Mouse (Mus musculus) testis, postnatal 14 days (tissue): ENCODE results near the gene Dpp7.

Experiments used
- DNase-seq: peaks from one replicate; pipeline ENCODE4 v3.0.0; 2021; ENCODE audit warnings: low spot score

Gene Dpp7

DNA sequence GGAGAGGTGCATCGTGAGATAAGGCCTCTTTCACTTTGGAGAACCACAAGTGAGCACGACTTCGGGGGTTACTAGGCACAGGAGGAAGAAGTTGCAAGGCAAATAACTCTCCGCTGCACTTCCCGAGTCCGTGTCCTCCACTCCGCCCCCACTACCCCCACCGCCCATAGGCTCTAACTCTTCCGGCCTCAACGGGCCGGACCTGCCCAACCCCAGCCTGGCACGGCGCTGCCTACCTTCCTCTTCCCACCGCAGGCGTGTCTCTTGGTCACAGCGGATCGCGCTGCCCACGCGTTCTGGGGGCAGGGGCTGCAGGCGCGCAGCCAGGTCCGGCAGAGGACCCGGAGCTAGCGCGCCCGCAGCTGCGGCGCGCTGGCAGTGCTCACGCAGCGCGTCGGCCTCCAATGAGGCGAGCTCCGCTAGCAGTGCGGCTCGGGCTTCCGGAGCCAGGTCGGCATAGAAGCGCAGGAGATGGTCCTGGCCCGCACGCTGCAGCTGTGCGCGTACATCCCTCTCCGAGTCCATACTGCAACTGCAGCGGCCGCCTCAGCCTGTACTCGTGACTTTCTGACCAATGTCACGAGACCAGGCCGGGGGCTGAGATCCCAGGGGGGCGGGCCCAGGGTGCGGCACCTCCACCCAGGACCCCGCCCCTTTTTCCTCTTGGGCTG is 9.1 kb upstream of the Dpp7 start, which contains the start of gene Uap1l1:
Gene Uap1l1 (minus strand): TSS at position 592 of the 671 bp plus-strand sequence.
- DNase-seq, result peak; percentile 80

DNA sequence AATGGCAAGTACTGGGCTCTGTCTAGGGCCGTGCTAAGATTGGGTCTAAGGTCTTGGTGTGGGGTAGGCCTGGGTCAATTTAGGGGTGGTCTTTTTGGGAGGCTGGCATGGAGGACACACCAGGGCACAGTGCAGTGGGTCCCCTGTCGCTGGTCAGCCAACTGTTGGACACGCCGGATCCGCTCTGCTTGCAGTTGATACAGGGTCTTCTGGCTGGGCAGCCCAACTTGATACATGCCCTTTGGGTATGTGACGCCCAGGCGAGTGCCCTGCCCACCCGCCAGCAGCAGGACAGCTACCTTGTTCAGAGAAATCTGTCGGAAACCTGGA is 8.6 kb upstream of the Dpp7 start:
- DNase-seq, result no peak

DNA sequence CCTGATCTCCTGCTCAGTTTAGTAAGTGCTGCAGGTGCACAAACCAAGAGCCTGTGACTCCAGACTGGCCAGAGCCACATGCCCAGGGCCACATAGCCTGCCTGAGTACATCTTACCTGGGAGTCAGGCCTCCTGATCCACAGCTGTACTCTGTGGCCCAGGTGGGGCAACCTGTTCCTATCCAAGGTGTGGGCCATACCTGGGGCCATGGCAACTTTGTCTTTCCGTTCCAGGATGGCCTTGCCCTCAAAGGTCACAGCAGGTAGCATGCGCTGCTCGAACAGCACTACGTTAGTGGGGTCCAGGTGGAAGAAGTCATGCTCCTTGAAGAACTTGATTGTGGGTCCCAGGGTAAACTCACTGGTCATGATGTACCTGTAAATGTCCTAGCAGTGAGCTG is 8.2 kb upstream of the Dpp7 start:
- no peak for DNase-seq

DNA sequence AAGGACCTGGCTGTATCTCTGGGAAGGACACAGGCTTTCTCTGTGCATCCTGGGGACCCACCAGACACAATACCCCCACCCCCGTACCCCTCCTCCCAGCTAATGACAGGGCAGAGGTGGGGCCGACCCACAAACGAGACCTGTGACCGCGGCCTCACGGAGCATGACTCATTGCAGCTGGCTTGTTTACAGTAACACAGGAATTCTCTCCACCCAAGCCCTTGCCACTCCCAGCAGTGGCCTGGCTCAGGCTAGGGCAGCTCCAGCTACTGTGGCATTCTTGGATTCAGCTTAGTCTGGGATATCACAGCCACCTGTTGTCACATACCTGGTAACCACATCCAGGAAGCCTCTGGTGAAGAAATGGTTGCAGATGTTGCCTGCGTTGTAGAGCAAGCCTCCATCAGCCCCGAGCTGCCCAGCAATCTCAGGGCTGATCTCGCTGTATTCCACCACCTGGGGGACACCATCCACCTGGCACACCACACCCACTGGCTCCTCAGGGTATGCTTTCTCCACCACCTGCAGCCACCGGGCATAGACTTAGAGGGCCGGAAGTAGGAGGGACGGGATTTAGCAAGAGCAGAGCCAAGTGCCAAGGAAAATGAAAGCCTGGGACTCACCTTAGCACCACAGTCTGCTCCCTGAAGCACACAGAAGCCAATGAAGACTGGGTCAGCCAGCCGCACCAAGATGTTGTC is 7.5 kb upstream of the Dpp7 start:
- DNase-seq, result no peak

DNA sequence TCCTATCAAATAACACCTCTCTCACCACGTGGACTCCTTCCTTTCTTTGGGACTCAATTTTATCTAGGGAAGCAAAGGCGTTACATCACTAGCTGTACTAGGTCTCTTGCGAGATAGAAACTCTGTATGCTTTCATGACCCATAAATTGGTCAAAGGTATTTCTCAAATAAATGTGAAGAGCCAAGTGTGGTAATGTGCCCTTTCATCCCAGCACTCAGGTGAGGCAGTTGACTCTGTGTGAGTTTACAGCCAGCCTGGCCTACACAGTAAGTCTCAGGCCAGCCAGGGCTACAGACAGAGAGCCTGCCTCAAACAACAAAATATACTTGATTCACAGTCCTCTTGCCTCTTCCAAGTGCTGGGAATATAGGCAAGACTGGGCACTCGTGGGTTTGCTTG is 3.7 kb upstream of the Dpp7 start:
- DNase-seq, result no peak

DNA sequence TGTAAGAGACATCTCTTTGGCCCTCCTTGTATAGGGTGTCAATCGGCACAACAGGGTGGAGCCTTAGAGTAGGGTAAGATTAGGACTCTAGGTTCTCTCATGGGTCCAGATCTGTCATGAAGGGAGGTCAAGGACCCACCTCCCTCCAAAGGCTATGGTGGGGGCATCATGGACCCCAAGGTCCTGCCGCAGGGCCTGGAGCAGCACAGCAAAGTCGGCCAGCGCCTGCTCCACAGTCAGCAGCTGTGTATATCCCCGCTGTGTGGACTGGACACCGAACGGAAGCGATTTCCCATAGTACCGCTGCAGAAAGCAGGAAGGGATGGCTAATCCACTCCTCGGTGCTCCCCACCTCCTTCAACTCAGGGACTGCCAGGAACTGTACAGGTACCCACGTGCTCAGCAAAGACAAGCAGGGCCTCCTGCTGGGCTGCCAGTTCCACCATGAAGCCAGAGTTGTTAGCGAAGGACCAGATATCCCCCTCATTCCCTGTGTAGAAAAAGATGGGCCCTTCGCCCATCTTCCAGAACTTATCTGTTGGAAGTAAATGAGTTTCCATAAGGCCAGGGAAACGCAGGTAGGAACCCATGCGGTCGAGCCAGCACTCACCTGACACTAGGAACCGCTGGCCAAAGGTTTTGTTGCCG is 616 bp downstream of the Dpp7 start:
- DNase-seq, result no peak

DNA sequence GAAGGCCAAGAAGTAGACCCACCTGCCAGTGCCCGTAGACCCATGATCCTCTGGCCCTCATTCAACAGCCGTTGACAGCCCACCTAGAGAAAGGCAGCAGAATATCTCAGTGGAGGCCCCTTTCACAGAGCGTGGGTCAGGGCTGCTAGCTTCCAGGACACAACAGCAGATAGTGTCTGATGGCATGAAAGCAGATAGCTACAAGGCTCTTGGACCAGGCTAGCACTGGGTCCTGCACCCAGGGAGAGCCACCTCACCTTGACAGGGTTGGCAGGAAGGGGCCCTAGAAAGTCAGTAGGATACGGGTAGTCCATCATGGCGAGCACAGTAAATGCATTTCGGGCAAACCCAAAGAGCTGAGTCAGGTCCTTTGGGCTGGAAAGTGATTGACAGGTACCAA is 1.9 kb downstream of the Dpp7 start:
- DNase-seq, result no peak

DNA sequence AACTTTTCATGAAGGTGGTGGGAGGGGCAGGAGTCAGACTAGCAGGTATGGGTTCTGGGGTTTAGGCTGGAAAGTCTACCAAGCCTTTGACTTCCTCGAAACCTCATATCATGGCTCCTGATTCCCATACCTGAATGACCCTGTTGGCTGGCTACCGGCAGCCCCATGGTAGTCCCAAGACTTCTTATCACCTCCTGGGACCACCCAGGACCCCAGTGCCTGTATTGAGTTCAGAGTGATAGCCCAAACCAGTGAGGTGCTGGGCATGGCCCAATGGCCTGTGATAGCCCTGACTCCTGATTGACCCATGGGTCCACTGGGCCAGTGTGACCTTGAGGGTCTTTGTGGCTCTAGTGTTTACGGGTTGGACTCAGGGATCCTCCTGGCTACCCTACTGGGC is 5.5 kb downstream of the Dpp7 start:
- no peak for DNase-seq

DNA sequence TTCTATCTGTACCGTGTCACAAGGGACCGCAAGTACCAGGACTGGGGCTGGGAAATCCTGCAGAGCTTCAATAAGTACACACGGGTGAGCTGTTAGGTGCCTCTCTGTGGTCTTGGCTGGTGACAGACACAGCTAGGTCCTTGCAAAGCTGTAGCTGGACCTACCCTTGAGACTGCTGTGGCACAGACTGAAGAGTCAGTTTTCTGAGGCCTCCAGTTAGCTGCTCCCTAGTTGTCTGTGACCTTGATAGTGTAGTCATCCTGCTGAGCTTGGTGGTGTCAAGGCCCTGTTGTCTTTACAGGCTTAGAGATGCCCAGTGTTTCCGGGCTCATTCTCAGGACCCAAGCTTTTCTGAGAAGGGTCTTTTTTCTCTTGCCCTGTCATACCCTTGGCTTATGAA is 6.7 kb downstream of the Dpp7 start:
- DNase-seq, result no peak

DNA sequence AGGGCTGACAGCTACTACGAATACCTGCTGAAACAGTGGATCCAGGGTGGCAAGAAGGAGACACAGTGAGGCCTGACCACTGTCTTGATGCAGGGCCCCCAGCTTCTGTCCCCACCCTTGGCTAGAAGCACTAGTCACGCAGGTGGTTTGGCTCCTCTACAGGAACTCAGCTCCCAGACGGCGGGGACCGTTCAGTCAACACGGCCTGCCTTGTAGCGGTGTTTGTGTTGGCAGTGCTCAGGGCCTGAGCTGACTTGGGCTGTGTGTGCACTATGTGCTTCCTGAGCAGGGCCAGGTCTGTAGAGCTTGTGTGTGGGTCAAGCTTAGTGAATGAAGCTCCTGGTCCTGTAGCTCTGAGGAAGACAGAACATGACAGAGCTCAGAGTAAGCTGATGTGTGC is 8.0 kb downstream of the Dpp7 start:
- DNase-seq, result no peak

DNA sequence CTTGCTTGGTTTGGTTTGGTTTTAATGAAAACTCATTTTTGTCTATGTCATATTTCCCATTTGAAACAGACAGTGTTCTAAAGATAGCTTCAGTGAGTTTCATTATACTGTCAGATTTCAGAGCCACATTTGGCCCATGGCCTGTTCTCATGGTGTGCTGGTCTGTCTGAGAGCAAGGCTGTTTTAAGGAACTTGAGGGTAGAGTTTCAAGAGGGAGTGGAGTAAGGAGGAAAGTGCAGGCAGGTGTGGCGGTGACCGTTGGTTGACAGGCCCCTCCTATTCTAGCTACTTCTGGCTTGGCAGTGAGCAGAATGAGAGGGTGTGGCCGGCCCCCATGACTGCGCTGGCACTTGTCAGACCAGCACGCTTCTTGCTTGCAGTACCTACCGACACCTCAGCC is 17.9 kb downstream of the Dpp7 start:
- DNase-seq, result no peak

DNA sequence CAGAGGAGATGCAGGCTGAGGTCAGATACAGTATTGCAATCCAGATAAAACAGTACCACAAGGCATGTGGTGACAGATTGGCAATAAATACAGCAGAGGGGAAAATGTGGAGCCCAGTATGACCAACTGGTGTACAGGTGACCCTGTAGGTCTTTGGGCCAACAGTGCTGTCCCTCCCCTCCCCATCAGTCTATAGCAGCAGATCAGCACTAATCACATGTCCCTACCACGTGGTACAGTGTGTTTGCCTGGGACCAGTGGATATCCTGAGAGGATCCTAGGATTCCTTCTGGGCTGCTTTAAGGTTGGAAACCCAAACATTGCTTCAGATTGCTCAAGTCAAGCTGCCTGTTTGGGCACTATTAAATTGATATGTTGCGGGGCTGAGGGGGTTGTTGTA is 22.6 kb downstream of the Dpp7 start:
- no peak for DNase-seq

DNA sequence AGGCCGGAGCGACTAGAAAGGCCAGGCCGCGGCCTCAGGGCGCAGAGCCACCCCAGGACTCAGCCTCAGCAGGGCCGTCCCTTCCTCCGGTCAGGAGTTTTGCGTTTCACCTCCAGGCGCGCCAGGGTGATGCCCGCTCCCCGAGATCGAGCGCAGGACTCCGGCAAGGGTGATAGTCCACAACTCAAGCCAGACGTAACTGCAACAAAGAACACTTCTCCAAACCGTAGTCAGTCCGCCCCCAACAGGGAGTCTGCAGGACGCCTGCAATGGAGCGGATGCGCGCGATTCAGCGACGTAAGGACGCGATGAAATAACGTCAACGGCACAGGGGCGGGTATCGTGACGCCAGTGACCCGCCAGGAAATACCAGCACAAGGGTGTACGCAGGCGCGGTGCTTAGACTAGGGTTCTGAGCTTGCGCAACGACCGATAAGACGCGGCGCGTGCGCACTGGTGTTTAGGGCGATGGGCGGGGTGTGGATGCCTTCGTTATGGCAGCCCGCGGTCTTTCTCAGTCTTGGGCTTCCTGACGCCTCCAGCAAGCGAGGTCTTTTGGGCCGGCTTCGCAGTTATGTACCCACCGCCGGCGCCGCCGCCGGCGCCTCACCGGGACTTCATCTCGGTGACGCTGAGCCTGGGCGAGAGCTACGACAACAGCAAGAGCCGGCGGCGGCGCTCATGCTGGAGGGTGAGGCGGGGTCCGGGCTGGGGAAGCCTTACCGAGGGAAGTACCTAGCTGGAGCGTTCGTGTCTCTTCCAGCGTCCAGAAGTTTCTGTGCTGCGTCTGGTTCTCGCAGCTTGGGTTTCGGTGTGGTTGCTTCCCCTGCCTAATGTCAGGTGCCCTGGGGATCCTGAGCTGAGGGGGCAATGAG is 23.6 kb downstream of the Dpp7 start, which contains the start of gene Man1b1:
Gene Man1b1 (plus strand): TSS at position 53 of the 875 bp plus-strand sequence.
- DNase-seq, result peak; percentile 99

DNA sequence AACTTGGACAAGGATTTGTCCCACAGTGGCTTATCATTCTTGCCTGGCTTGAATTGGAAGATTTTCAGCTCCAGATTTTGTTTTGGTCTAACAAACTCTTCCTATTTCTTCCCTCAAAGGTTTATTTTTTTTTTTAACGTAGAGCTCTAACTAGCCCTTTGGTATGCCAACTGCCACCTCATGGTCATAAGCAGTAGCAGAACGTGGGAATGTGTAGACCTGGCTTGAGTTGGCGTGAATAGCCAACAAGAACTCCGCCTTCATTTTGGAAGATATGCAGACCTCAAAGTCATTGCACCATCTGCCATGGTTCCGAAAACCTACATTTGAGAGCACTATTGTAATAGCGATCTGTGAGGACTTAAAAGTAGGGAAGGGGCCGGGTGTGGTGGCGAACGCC is 24.7 kb downstream of the Dpp7 start:
- DNase-seq, result no peak

DNA sequence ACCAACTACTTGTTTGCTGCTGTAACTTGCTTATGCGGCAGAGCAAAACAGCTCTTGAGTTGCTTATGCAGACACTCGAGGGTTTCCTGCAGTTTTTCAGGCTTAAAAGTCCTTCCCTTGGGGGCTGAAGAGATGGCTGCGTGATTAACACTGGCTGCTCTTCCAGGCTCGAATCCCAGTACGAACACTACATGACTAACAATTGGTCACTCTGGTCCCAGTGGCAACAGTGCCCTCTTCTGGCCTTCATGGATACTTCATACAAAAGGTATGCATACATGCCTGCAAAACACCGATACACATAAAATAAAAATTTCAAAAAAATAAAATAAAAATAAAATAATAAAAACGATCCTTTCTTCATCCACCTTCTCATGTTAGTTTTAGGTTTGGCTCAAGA is 27.7 kb downstream of the Dpp7 start:
- no peak for DNase-seq

DNA sequence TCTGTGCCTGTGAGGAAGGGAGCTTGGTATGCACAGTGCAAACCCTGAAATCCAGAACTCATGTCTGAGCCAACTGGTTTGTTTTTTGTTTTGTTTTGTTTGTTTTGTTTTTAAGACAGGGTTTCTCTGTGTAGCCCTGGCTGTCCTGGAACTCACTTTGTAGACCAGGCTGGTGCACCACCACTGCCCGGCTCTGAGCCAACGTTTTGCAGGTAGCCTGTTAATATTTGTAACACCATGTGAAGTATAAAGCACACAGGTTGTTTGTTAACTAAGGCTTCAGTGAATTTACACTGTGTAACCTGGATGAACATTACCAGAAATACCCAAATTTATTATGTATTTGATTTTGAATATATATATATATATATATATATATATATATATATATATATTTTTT is 30.1 kb downstream of the Dpp7 start:
- DNase-seq, result no peak

DNA sequence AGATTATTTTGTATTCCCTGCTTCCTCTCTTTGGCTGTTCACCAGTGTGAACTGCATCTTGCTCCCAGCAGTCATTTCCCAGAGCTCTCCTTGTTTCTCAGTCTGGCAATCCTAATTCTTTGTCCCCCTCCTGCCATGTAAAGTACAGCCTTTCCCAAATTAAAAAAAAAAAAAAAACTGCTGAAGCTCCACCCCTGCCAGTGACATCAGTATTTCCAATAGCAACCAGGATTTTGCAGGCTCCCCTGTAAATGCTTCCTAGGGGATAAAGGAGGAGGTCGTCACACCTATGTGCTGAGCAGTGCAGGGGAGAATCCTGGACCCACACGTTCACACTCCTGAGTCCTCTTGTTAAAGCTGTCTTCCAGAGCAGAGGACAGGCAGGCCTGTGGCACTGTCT is 36.1 kb downstream of the Dpp7 start:
- no peak for DNase-seq

DNA sequence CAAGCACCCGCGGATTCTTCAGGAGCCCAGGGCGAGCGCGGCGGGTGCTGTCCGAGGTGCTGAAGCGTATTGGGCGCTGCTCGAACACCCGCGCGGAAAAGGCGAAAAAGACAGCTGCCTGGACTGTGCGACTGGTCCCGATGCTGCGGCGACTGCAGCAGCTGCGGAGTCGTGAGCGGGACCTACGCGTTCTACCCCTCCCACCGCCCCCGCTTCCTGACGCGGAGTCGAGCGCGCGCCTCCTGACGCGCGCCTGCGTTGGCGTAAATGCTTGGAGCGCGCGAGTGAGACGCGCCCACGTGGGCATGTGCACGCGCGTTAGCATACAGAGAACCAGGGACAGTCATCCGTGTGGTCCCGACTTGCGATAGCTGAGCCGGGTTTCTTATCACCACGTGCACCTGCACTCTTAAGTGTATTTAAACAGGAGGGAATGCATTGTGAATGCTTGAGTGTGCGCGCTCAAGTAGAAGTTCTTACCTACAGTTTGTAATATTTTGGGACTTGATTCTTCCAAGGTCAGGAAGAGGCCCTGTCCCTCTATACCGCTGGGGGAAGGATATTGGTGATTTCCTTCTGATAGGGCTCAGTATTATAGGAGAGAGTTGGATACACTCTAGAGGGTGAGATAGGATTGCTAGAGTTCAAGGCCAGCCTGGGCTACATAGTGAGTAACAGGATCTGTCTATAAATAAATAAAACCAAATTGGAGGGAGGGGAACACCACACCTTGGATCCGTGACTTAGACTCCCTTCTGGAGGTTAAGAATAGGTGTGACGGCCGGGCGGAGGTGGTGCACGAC is 37.0 kb downstream of the Dpp7 start, which contains the start of gene Grin1:
Gene Grin1 (minus strand): TSS at position 217 of the 803 bp plus-strand sequence.
- DNase-seq, result peak; percentile 62

DNA sequence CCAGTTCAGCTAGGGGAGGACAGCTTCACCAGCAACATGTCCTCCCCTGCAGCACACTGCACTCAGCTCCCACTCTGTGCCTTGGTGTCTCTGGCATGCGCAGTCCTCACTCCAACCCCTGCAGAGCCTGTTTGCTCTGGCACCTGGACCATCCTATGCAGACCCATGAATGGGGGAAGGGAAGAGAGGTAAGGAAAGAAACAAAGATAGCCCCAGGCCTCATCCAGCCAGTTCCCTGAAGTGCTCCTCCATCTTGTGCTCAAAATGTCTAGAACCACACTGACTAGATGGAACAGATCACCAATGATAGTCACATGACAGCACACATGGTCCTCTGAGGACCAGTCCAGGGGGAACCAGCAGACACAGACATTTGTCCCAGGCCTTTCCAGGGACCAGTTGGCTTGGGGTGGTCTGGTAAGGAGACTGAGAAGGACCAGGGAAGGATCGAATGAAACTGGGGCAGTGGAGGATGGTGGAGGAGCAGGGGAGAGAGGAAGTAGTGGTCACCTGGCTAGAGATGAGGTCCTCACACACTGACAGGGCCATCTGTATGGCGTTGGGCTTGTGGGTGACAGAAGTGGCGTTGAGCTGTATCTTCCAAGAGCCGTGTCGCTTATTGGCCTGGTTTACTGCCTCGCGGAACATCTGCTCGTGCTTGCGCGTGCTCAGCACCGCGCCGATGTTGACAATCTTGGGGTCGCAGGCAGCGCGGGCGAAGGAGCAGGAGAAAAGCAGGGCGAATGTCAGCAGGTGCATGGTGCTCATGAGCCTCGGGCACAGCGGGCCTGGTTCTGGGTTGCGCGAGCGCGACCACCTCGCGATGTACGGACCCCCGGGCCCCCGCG is 37.8 kb downstream of the Dpp7 start:
- no peak for DNase-seq

DNA sequence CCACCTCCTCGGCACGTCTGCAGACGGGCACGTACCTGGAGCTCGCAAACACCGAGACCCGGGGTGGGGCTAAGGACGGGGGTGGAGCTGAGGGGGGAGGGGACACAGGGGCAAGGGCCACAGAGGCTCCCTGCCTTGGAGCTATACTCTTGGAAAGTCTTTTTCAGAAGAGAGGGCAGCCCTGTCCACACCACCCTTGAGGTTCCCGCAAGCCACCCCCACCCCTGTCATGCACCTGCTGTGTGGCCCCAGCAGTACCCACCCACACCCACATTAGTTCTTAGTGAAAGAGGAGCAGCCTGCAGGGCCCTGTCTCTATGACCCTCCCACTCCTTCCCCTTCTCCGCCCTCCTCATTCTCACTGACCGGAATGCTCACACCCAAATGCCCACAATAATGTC is 44.7 kb downstream of the Dpp7 start:
- DNase-seq, result no peak

DNA sequence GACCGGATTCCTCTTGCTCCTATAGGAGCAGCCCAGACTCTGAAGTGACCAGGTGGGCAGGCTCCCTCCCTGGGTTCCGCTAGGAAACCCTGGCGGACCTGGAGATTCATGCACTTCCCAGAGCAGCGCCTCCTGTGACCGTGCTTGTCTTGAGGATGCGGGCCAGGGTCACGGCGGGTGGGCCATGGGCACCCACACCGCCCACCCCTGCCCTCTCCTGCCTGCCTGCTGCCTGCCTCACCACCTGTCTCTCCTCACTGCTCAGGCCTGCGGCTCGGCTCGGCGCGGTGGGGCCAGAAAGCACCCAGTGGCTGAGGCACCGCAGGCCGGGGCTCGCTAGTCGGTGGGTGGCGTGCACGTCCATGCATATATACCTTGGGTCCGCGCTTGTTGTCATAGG is 45.2 kb downstream of the Dpp7 start:
- DNase-seq, result no peak
